Mouse (Mus musculus) small intestine, adult 2 months (tissue): ENCODE measurements around the gene Stim1.

Experiments used
- CTCF ChIP-seq: fragments of 200-500 bp; IDR thresholded peaks from 2 replicates; pipeline ENCODE4 v1.5.1; 2012; ENCODE audit warnings: low read depth, mild to moderate bottlenecking, control low read depth, inconsistent platforms, low read length, moderate library complexity, mixed read lengths; ENCODE audit not compliant: insufficient replicate concordance, insufficient read length; ENCODE audit errors: extremely low read depth
- POLR2A ChIP-seq: fragments of 200-500 bp; IDR thresholded peaks from 2 replicates; pipeline ENCODE4 v1.6.1; 2012; ENCODE audit warnings: low read depth, mild to moderate bottlenecking, control low read depth, inconsistent platforms, low read length, moderate library complexity

DNA sequence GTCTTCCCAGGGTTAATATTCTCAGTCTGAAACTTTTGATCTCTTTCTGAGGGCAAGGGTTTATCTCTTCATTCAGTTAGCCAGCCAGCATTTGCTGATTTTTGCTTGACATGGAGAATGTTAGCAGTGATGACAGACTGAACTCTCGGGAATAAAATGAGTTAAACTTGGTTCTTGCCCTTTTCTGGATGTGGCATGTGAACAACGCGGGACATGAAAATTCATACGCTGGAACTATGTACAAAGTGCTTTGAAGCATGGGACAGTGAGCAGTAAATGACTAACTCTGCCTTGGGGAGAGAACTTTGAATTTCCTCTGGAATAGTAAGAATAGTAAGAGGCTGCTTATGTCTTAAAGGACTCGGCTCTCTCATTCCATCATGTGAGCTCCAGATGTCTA, 81.6 kb downstream of the Stim1 start:
- TF ChIP-seq CTCF = no peak
- TF ChIP-seq POLR2A = no peak
